Mouse (Mus musculus): ENCODE measurements around the gene Zbtb3.

Gene Zbtb3

DNA sequence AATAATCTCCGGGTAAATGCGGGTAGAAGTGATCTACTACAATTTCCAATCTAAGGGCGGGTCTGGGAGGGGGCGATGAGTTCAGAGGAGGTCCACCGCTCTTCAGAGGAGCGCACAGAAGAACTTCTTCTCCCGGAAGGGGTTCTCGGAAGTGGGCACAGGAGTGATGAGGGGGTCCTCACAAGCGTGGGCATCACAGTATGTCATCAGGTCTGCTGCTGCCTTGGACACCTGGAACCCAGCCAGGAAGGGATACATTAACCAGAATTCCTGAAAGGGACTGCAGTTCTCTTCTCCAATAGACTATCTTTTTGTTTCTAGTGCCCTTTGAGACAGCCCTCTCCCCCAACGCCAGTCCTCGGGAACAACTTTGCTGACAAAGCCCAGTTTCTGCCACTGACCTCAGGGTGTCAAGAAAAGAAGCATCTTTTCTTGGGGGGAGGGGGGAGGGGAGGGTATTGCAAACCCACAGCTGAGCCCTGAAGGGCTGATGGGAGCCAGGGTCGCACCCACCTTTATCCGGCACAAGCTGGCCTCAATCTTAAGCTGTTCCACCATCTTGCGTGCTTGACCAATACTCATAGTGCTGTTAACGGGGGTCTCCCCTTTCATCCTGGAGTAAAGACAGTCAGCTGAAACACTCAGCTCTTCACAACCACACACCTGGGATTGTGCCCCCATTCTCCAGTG lies 35.8 kb downstream of the Zbtb3 start:
- in situ Hi-C loops (cut with MboI, MseI) = loop anchor here (5.0 to 25.0 kb wide), 3 partner anchors 34 to 1049 kb away; partner anchors contain the start of genes Incenp and Ubxn1

DNA sequence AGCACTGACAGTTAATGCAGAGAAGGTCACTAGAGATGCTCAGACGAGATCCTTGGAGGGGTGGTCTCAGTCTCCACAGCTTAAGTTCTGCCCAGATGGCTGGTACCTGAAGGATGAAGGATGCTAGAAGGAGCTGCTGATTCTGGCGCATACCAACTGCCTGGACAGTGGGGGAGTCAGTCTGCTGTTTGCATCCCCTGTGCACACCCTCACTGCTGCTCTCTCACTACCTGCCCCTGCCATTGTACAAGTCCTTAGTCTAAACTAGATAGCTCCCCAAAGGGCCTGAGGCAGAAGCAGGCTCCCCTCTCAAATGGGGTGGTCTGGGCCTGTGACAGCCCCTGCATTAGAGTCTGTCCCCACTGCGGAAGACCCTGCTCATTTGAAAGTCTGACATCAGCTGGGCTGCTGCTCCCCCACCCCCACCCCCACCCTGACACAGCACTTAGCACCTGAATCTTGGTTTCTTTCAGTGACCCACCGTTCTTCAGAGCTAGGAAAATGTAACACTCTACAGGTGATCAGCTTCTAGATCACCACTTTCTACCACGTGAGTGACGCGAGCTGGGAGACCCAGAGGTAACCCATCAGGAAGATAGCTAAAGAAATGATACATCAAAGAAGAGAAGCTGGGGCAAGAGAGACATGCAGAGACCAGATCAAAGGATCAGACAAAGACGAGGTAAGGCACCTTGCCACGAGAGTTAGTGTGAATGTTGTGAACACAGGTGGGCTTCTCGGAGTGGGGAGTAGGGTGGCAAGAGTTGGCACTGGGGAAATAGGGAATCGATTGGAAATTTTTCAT lies 37.0 kb downstream of the Zbtb3 start, which contains the start of gene Gng3:
TSS of gene Gng3 (minus strand) at position 92 of the 805 bp plus-strand sequence.
- in situ Hi-C loops (cut with MboI, MseI) = loop anchor here (5.0 to 25.0 kb wide), 3 partner anchors 33 to 1048 kb away; partner anchors contain the start of genes Incenp and Ubxn1

DNA sequence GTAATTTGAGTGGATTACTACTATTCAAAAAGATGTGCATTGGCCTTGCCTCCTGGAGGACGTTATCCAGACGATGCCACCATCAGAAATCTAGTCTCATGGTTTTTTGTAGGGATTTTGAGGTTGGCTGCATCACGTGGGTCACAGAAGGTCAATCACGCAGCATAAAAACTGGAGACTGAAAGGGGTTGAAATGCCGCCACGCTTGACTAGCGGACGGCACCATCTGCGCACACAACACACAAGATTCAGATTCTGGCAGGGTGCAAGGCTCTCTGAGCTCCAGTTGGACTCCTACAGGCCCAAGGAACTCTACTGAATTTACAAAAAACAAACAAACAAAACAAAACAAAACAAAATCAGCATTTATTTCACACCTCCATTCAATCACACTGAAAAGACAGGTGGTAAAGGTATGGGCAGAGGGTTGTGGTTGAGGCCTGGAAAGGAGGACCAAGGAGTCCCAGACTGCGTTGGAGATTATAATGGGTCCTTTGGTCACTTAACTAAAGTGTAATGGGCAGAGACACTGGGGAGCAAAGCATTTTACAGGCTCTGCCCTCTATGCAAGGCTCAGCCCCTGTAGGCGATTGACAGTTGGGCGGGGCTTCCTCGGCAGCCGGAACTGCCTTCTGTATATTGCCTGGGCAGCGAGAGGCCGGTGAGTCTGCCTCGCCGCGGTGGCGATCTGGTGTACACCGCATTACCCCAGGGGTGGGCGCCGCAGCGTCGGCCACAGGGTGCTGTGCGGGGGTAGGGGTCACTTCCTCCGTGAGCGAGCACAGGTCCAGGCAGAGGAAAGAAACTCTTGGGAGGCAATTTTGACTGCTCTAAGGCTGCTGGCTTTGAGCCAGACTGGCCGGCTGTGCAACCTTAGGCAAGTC lies 37.8 kb downstream of the Zbtb3 start:
- in situ Hi-C loops (cut with MboI, MseI) = loop anchor here (5.0 to 25.0 kb wide), 3 partner anchors 32 to 1047 kb away; partner anchors contain the start of genes Incenp and Ubxn1

DNA sequence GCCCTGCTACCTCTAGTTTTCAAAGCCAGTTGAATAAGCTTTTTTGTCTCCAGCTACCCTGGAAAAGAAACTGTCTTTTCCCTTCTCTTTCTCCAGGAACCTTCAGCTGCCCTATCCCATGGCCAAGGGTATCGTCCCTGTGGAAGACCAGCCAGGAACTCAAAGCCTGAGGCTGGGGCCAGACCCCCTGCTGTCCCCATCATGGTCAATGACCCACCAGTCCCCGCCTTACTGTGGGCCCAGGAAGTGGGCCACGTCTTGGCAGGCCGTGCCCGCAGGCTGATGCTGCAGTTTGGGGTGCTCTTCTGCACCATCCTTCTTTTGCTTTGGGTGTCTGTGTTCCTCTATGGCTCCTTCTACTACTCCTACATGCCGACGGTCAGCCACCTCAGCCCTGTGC lies 38.7 kb downstream of the Zbtb3 start:
- in situ Hi-C loops (cut with MboI, MseI) = loop anchor here (25.0 kb wide), 1 partner anchor 1046 kb away; the partner anchor contains the start of gene Incenp

DNA sequence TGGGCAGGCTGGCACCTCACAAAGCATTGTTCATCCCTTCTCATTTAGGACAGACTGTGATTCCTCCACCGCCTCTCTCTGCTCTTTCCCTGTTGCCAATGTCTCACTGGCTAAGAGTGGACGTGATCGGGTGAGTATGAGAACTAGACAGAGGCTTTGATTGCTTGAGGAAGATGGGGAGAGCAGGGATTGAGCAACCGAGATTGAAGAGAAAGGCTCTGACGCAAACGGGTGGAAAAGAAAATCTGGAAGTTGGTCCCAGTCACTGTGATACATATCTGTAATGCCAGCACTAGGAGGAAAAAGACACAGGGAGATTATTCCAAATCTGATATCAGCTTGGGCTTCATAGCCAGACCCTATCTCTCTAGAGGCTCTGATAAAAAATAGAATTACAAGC lies 40.6 kb downstream of the Zbtb3 start:
- in situ Hi-C loops (cut with MboI, MseI) = loop anchor here (25.0 kb wide), 1 partner anchor 1044 kb away; the partner anchor contains the start of gene Incenp

DNA sequence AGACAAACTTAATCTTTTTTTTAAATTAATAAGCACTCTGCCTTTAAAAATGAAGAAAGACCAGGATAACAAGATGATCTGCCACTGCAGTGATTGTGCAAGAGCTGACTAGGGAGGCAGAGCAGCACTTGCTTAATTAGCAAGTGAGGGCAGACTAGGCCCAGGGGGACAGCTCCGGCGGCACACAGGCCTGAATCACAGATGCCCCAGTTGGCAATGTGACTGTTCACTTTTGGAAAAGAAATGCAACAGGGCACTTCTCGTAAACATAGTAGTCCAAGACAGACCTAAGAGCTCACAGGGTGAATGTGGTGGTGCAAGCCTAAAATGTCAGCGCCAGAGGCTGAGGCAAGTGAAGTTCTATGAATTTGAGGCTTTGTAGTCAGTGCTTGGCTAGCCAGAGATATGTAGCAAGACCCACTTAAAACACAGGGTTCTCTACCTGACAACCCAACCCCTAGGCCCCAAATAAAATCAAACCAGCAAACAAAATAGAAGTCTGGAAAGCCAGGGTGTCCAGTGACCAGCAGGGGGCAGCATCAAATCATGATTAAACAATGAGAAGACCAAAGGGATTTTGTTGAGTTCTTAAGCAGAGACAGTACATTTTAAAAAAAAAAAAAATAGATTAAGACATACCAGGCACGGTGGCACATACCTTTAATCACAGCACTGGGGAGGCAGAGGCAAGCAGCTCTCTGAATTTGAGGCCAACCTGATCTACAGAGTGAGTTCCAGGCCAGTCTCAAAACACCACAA lies 42.2 kb downstream of the Zbtb3 start:
- in situ Hi-C loops (cut with MboI, MseI) = loop anchor here (5.0 to 25.0 kb wide), 2 partner anchors 268 to 1043 kb away; partner anchors contain the start of gene Incenp

DNA sequence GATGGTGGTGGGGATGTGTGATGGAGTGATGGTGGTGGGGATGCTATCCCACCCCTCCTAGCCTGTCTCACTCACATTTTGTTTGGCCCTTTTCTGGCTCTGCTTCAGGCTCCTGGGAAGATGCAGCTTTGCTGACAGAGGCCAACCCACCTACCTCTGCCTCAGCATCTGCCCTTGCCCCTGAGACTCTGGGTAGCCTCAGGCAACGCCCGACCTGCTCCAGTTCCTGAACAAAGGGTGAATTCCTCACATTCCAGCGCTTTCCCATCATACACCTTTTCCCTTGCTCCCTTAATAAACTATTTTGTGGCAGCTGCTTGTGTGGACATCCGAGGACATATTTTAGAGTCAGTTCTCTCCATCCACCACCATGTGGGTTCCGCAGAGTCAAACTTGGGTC lies 46.0 kb downstream of the Zbtb3 start:
- in situ Hi-C loops (cut with MboI, MseI) = loop anchor here (5.0 to 25.0 kb wide), 2 partner anchors 264 to 1039 kb away; partner anchors contain the start of gene Incenp

DNA sequence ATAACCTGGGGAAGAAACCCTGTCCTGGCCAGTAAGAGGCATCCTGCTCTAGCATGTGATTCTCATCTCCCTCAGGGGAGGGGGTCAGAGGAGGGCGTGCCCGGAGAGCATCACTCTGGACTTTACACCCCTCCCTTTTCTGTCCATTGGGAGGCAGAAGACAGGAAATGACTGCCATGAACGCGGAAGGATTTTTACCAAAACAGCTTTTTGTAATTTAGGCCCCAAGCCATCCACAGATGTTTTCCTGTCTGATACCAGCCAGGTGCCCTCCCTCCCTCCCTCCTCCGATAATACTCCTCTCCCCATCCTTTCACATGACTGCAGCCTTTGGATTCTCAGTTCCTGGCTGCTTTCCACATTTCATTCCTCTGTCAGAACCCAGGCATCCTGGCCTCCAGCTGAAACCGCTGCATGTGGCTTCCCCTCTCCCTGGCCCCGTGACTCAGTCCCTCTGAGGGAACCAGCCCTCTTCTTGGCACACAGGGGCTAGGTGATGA lies 48.1 kb downstream of the Zbtb3 start, which contains the start of gene Lrrn4cl:
TSS of gene Lrrn4cl (plus strand) at position 367 of the 500 bp plus-strand sequence.
- in situ Hi-C loops (cut with MboI, MseI) = loop anchor here (25.0 kb wide), 2 partner anchors 487 to 612 kb away; no protein-coding TSS in a partner anchor

DNA sequence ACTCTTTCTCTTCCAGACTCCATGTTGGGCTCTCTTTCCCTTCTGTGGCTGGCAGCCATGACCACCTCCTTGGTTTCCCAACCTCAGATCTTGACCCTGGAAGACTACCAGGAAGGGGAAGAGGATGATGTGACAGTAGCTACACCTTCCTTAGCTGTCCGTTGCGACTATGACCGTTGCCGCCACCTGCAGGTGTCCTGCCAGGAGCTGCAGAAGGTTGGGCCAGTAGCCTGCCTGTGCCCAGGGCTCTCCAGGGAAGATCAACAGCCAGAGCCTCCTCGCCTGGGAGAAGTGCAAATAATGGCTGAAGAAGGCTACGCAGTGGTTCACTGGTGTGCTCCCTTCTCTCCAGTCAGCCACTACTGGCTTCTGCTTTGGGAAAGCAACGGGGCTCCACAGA lies 49.3 kb downstream of the Zbtb3 start:
- in situ Hi-C loops (cut with MboI, MseI) = loop anchor here (25.0 kb wide), 2 partner anchors 486 to 611 kb away; no protein-coding TSS in a partner anchor

DNA sequence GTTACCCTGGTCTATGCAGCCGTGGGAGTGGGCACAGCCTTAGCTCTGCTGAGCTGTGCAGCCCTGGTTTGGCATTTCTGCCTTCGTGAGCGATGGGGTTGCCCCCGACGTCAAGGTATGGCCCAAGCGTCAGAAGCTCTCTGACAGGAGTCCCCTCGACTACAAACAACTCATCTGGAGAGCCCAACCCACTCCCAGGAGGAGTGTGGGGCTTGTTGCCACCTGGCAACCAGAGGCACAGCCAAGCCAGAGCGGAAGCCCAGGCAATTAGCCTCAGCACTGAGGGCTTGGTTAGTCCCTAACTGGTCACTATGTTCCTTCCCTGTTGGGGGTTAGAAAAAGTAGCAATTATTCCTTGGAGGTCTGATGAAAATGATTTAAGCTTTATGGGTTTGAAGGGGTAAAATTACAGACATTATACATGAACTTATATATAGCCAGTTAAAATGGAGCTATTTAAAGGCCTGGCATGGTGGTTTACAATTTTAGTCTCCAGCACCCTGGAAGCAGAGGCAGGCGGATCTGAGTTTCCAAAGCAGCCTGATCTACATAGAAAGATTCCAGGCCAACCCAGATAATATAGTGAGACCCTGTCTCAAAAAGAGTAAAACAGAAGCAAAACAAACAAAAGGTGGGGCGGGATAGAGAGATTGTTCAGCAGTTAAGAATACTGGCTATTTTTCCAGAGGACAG lies 50.0 kb downstream of the Zbtb3 start:
- in situ Hi-C loops (cut with MboI, MseI) = loop anchor here (25.0 kb wide), 2 partner anchors 485 to 610 kb away; no protein-coding TSS in a partner anchor

DNA sequence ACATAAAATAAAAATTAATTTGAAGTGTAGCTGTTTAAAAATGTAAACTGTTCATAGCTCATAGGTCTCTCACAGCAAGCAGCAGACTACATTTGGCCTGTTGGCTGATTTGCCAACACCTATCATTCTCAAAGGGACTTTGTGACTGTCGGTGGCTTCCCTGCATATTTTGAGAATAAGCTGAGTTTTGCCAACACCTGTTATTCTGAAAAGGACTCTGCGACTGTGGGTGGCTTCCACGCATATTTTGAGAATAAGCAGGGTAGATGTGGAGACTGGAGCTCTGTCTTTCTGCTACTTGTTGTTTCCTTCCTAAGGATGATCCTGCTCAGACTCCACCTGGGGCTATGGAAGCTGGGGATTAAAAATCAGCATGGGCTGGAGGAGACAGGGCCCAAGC lies 50.8 kb downstream of the Zbtb3 start:
- in situ Hi-C loops (cut with MboI, MseI) = loop anchor here (25.0 kb wide), 2 partner anchors 484 to 609 kb away; no protein-coding TSS in a partner anchor

Measured in T-helper 1 cell (primary cell).